Mouse (Mus musculus) stomach, postnatal 0 days (tissue): Measurements from ENCODE around the gene Ap3b1. TPM values are rescaled to one million over a fixed set of nuclear protein-coding genes. Genes with fewer than 3 reads are reported as not detected.
"Not testable (repeated sequence)": the region's sequence is repeated elsewhere in the genome, so short reads cannot be mapped to it uniquely, and the experiment has no call there.

ENCODE experiments used
- ATAC-seq: fragments of 200-750 bp; cut with Nextera tagmentation; 2 replicates; pipeline ENCODE4 v1.8.0; 2017; ENCODE audit not compliant: low FRiP score, low TSS enrichment
- DNase-seq: peaks from one replicate; pipeline ENCODE4 v3.0.0-alpha.2; 2016; ENCODE audit warnings: low spot score
- H3K27ac ChIP-seq: fragments of 300-500 bp; sonication (generic); replicated peaks from 2 replicates; pipeline ENCODE4 v1.5.1; 2014; ENCODE audit warnings: mild to moderate bottlenecking, control low read depth
- H3K27me3 ChIP-seq: fragments of 300-500 bp; sonication (generic); 2 replicates; pipeline ENCODE4 v1.6.1; 2014; ENCODE audit warnings: low read length; ENCODE audit not compliant: control insufficient read depth, insufficient read depth
- H3K36me3 ChIP-seq: fragments of 300-500 bp; sonication (generic); 2 replicates; pipeline ENCODE4 v1.6.1; 2014; ENCODE audit warnings: low read length, mixed read lengths; ENCODE audit not compliant: control insufficient read depth, insufficient read depth
- H3K4me1 ChIP-seq: fragments of 300-500 bp; sonication (generic); replicated peaks from 2 replicates; pipeline ENCODE4 v1.6.1; 2014; ENCODE audit warnings: antibody characterized with exemption; ENCODE audit not compliant: control insufficient read depth, insufficient read depth
- H3K4me2 ChIP-seq: fragments of 300-500 bp; sonication (generic); replicated peaks from 2 replicates; pipeline ENCODE4 v1.6.1; 2014; ENCODE audit warnings: low read depth, mild to moderate bottlenecking, control low read depth, moderate library complexity
- H3K4me3 ChIP-seq: fragments of 300-500 bp; sonication (generic); 2 replicates; pipeline ENCODE4 v1.5.1; 2014; ENCODE audit warnings: low read depth, low read length, control low read depth
- H3K9ac ChIP-seq: fragments of 300-500 bp; sonication (generic); 2 replicates; pipeline ENCODE4 v1.6.1; 2014; ENCODE audit warnings: mild to moderate bottlenecking, low read length, control low read depth, mixed read lengths
- H3K9me3 ChIP-seq: fragments of 300-500 bp; sonication (generic); 2 replicates; pipeline ENCODE4 v1.6.1; 2016; ENCODE audit warnings: low read length; ENCODE audit not compliant: control insufficient read depth
- CTCF ChIP-seq: IDR thresholded peaks from 2 replicates; pipeline ENCODE4 v1.5.1; 2016; ENCODE audit warnings: antibody characterized with exemption, low read depth, mild to moderate bottlenecking, moderate library complexity
- EP300 ChIP-seq: optimal IDR thresholded peaks from 2 replicates; pipeline ENCODE3; 2016; ENCODE audit warnings: antibody characterized with exemption
- WGBS: fragments of 180-500 bp; shearing (Covaris S2); extraction: QIAGEN DNeasy Blood & Tissue Kit; methylation state at CpG from one replicate; pipeline ENCODE4 v1.1.7; 2014; 5-methylcytosine and 5-hydroxymethylcytosine counted together
- polyA plus RNA-seq: library from polyadenylated mRNA; unstranded; fragments of >200 nt; fragmentation: Nextera tagmentation; extraction: Ambion mirVana; gene quantifications from 2 replicates; pipeline ENCODE4 v1.2.1, GENCODE M21; 2015

Ap3b1 gene
- 29.5 and 30.3 TPM in 2 replicates for polyA plus RNA-seq

- under 1% methylated on average over 73 of the region's 79 CpGs for WGBS
- Histone ChIP-seq H3K36me3 (no peaks in the 10 kb centered on the region), H3K27me3 (no peaks in the 10 kb centered on the region), H3K9me3 (no peaks in the 10 kb centered on the region), H3K27ac (peak within 1 kb of the TSS; percentile 92), H3K4me1 (no peaks in the 10 kb centered on the region), H3K4me3 (peak within 1 kb of the TSS; percentile 92), H3K4me2 (peak within 1 kb of the TSS; percentile 82), H3K9ac (peak within 1 kb of the TSS; percentile 87)
- peak; percentile 92 for DNase-seq
- ATAC-seq = peak; percentile 93
- no peak for TF ChIP-seq EP300
- 0 out of 2 replicates have a peak, but pooled peaks have one; percentile 6 for TF ChIP-seq CTCF
Observed at GRCm38 (mm10) chr13:94358401-94359265, at the start of gene Ap3b1. Gene Ap3b1 (plus strand): TSS chr13:94358960.

- H3K4me3 ChIP-seq, H3K27me3 ChIP-seq, H3K36me3 ChIP-seq, H3K27ac ChIP-seq, H3K9me3 ChIP-seq, DNase-seq, H3K4me2 ChIP-seq, ATAC-seq, H3K4me1 ChIP-seq, H3K9ac ChIP-seq: not testable (repeated sequence)
- WGBS = 92% methylated on average over 8 of the region's 8 CpGs
Observed at GRCm38 (mm10) chr13:94312812-94313211, 45.9 kb upstream of the Ap3b1 start.

GRCm38 (mm10) chr13:94316975-94317511 is 41.7 kb upstream of the Ap3b1 start:
- WGBS = 63% methylated on average over 10 of the region's 10 CpGs
- no peaks in the 10 kb centered on the region for H3K27me3 ChIP-seq
- no peak overlapping the region for H3K9ac ChIP-seq
- no peak for DNase-seq
- H3K9me3 ChIP-seq = no peaks in the 10 kb centered on the region
- no peak for TF ChIP-seq CTCF
- no peak for TF ChIP-seq EP300
- no peaks in the 10 kb centered on the region for H3K4me1 ChIP-seq
- H3K4me3 ChIP-seq = no peak overlapping the region
- no peaks in the 10 kb centered on the region for H3K36me3 ChIP-seq
- no peak for ATAC-seq
- no peak overlapping the region for H3K4me2 ChIP-seq
- H3K27ac ChIP-seq = no peak overlapping the region

GRCm38 (mm10) chr13:94321094-94321792 is 37.5 kb upstream of the Ap3b1 start:
- Histone ChIP-seq H3K36me3 (no peaks in the 10 kb centered on the region), H3K9ac (no peak overlapping the region), H3K27me3 (no peaks in the 10 kb centered on the region), H3K27ac (no peak overlapping the region), H3K4me3 (no peak overlapping the region), H3K4me1 (no peaks in the 10 kb centered on the region), H3K9me3 (no peaks in the 10 kb centered on the region), H3K4me2 (no peak overlapping the region)
- WGBS = 72% methylated on average over 1 of the region's 1 CpGs
- TF ChIP-seq EP300 (no peak), CTCF (no peak)
- DNase-seq = no peak
- ATAC-seq = no peak

- H3K36me3 ChIP-seq = no peaks in the 10 kb centered on the region
- no peak overlapping the region for H3K9ac ChIP-seq
- no peaks in the 10 kb centered on the region for H3K9me3 ChIP-seq
- H3K4me3 ChIP-seq = no peak overlapping the region
- H3K4me1 ChIP-seq = no peaks in the 10 kb centered on the region
- TF ChIP-seq EP300 (no peak), CTCF (no peak)
- no peak overlapping the region for H3K27ac ChIP-seq
- 92% methylated on average over 4 of the region's 4 CpGs for WGBS
- H3K4me2 ChIP-seq = no peak overlapping the region
- no peaks in the 10 kb centered on the region for H3K27me3 ChIP-seq
- ATAC-seq = no peak
- no peak for DNase-seq
Observed at GRCm38 (mm10) chr13:94322475-94322874, 36.3 kb upstream of the Ap3b1 start.
